Mouse (Mus musculus) left cerebral cortex, adult 18-20 months (tissue): Measurements from ENCODE around the gene Chd8. TPM values are rescaled to one million over a fixed set of nuclear protein-coding genes. Genes with fewer than 3 reads are reported as not detected.
A peak's percentile ranks its signal among the peaks of the same experiment; 100 is the strongest.

ENCODE experiments used
- DNase-seq, 2 experiments: peaks; one replicate each; pipeline ENCODE4 v3.0.0; 2021 to 2022; ENCODE audit warnings: low spot score in 2 of 2, mixed read lengths in 1 of 2
- total RNA-seq, 2 experiments: library from RNA; stranded (reverse); gene quantifications; 2 replicates each; pipeline ENCODE4 v1.2.3; 2021

The Chd8 gene
- total RNA-seq, 2 experiments from 2014 or later = 108 to 120 TPM

GRCm38 (mm10) chr14:52217261-52217660 is 40.3 kb downstream of the Chd8 start:
- DNase-seq = no peak

GRCm38 (mm10) chr14:52199412-52199811 is 58.2 kb downstream of the Chd8 start:
- no peak for DNase-seq

- no peak for DNase-seq
These were observed 59.4 kb downstream of the Chd8 start for GRCm38 (mm10) chr14:52198141-52198540.

- DNase-seq = peak; percentile 76 to 83
These were observed 60.3 kb downstream of the Chd8 start, which contains the start of gene Supt16 for GRCm38 (mm10) chr14:52197156-52197878. Gene Supt16, minus strand, starts transcription at chr14:52197416.

GRCm38 (mm10) chr14:52196230-52197155 is 61.1 kb downstream of the Chd8 start:
- DNase-seq = peak in 1 of 2 experiments; percentile 4

GRCm38 (mm10) chr14:52195691-52196090 is 61.9 kb downstream of the Chd8 start:
- no peak for DNase-seq

GRCm38 (mm10) chr14:52190740-52191359 is 66.7 kb downstream of the Chd8 start:
- peak; percentile 10 to 11 for DNase-seq

- no peak for DNase-seq
These were observed 68.1 kb downstream of the Chd8 start for GRCm38 (mm10) chr14:52189519-52189918.

GRCm38 (mm10) chr14:52188788-52189187 is 68.8 kb downstream of the Chd8 start:
- DNase-seq = no peak

GRCm38 (mm10) chr14:52166571-52166970 is 91.0 kb downstream of the Chd8 start:
- no peak for DNase-seq

GRCm38 (mm10) chr14:52160911-52161310 is 96.7 kb downstream of the Chd8 start:
- no peak for DNase-seq

GRCm38 (mm10) chr14:52155008-52155407 is 102.6 kb downstream of the Chd8 start:
- no peak for DNase-seq

GRCm38 (mm10) chr14:52152613-52153012 is 105.0 kb downstream of the Chd8 start:
- DNase-seq = no peak

GRCm38 (mm10) chr14:52152179-52152578 is 105.4 kb downstream of the Chd8 start:
- peak; percentile 16 to 39 for DNase-seq

- DNase-seq = no peak
These were observed 107.7 kb downstream of the Chd8 start for GRCm38 (mm10) chr14:52149888-52150287.

Other genes with a start within 250 kb of the Chd8 start
- under 1 TPM; 0.28 to 0.56 TPM for gene Tmem253, start 242.1 kb downstream of the Chd8 start, total RNA-seq
- 10 to 100 TPM; 40.6 to 41.3 TPM for gene Zfp219, start 237.0 kb downstream of the Chd8 start, total RNA-seq
- gene Olfr221, start 215.3 kb downstream of the Chd8 start, total RNA-seq = not detected
- gene Hnrnpc, start 153.8 kb downstream of the Chd8 start, total RNA-seq = 100 to 1,000 TPM; 238 to 239 TPM
- 1 to 10 TPM; 1.7 to 1.8 TPM for gene Rpgrip1, start 147.1 kb downstream of the Chd8 start, total RNA-seq
- gene Supt16, start 60.4 kb downstream of the Chd8 start, total RNA-seq = 10 to 100 TPM; 55.8 to 58.4 TPM
- 10 to 100 TPM; 65.6 to 65.8 TPM for gene Tox4, start 21.4 kb upstream of the Chd8 start, total RNA-seq
- 10 to 100 TPM; 34.0 to 36.3 TPM for gene Rab2b, start 21.8 kb upstream of the Chd8 start, total RNA-seq
- gene Mettl3, start 47.3 kb upstream of the Chd8 start, total RNA-seq = 10 to 100 TPM; 37.6 to 44.1 TPM
- gene Sall2, start 71.0 kb upstream of the Chd8 start, total RNA-seq = 10 to 100 TPM; 35.8 to 36.5 TPM
- not detected for gene Olfr1513, start 98.6 kb upstream of the Chd8 start, total RNA-seq
- not detected for gene Olfr1512, start 121.4 kb upstream of the Chd8 start, total RNA-seq
- not detected for gene Olfr1511, start 139.6 kb upstream of the Chd8 start, total RNA-seq
- gene Olfr1510, start 156.6 kb upstream of the Chd8 start, total RNA-seq = not detected
- not detected for gene Olfr1509, start 185.2 kb upstream of the Chd8 start, total RNA-seq
- gene Olfr1508, start 209.7 kb upstream of the Chd8 start, total RNA-seq = not detected
- gene Olfr1507, start 238.0 kb upstream of the Chd8 start, total RNA-seq = not detected